Mouse (Mus musculus) kidney, embryonic 14.5 days (tissue): ENCODE measurements around the gene Ghr. TPM values are rescaled to one million over a fixed set of nuclear protein-coding genes. Genes with fewer than 3 reads are reported as not detected.

ENCODE experiments used
- ATAC-seq: fragments of 200-750 bp; cut with Nextera tagmentation; 2 replicates; pipeline ENCODE4 v1.8.0; 2017; ENCODE audit warnings: moderate number of reproducible peaks, mild to moderate bottlenecking, moderate TSS enrichment, moderate library complexity; ENCODE audit not compliant: low FRiP score, low TSS enrichment
- H3K27ac ChIP-seq: fragments of 300-500 bp; sonication (generic); 2 replicates; pipeline ENCODE4 v1.5.1; 2014; ENCODE audit warnings: low read depth, mild to moderate bottlenecking, low read length, moderate library complexity, mixed read lengths
- H3K27me3 ChIP-seq: fragments of 300-500 bp; sonication (generic); 2 replicates; pipeline ENCODE4 v1.6.1; 2014; ENCODE audit warnings: mild to moderate bottlenecking, low read length; ENCODE audit not compliant: control insufficient read depth, insufficient read depth
- H3K36me3 ChIP-seq: fragments of 300-500 bp; sonication (generic); 2 replicates; pipeline ENCODE4 v1.6.1; 2014; ENCODE audit warnings: low read length, mixed read lengths; ENCODE audit not compliant: control insufficient read depth, insufficient read depth
- H3K4me1 ChIP-seq: fragments of 300-500 bp; sonication (generic); 2 replicates; pipeline ENCODE4 v1.6.1; 2014; ENCODE audit warnings: low read length, mixed read lengths; ENCODE audit not compliant: control insufficient read depth, insufficient read depth
- H3K4me2 ChIP-seq: fragments of 300-500 bp; sonication (generic); replicated peaks from 2 replicates; pipeline ENCODE4 v1.6.1; 2014; ENCODE audit warnings: low read depth, mild to moderate bottlenecking, low read length
- H3K4me3 ChIP-seq: fragments of 300-500 bp; sonication (generic); 2 replicates; pipeline ENCODE4 v1.5.1; 2014; ENCODE audit warnings: mild to moderate bottlenecking, low read length
- H3K9ac ChIP-seq: fragments of 300-500 bp; sonication (generic); 2 replicates; pipeline ENCODE4 v1.6.1; 2014; ENCODE audit warnings: low read depth, mild to moderate bottlenecking, low read length, moderate library complexity
- H3K9me3 ChIP-seq: fragments of 300-500 bp; sonication (generic); 2 replicates; pipeline ENCODE4 v1.6.1; 2016; ENCODE audit warnings: low read length; ENCODE audit not compliant: control insufficient read depth
- WGBS: fragments of 180-500 bp; shearing (Covaris S2); extraction: QIAGEN DNeasy Blood & Tissue Kit; methylation state at CpG from one replicate; pipeline ENCODE4 v1.1.7; 2014; 5-methylcytosine and 5-hydroxymethylcytosine counted together
- polyA plus RNA-seq: library from polyadenylated mRNA; unstranded; fragments of >200 nt; fragmentation: Nextera tagmentation; extraction: Ambion mirVana; gene quantifications from 2 replicates; pipeline ENCODE4 v1.2.1, GENCODE M21; 2014

Gene Ghr
- polyA plus RNA-seq, 1 experiment from 2014 or later, result 81.9 TPM

GRCm38 (mm10) chr15:3269996-3270645, 313.2 kb downstream of the Ghr start:
- H3K27me3 ChIP-seq, result no peaks in the 10 kb centered on the region
- H3K36me3 ChIP-seq, result no peaks in the 10 kb centered on the region
- 22% methylated on average over 6 of the region's 6 CpGs for WGBS
- H3K27ac ChIP-seq, result peak overlapping the region; percentile 89
- H3K9me3 ChIP-seq, result no peaks in the 10 kb centered on the region
- H3K4me3 ChIP-seq, result peak overlapping the region; percentile 42
- no peak overlapping the region; the same call in 1 of the 2 replicates for H3K9ac ChIP-seq
- H3K4me1 ChIP-seq, result no peaks in the 10 kb centered on the region
- peak overlapping the region; percentile 42 for H3K4me2 ChIP-seq
- ATAC-seq, result peak; percentile 17; the same call in 1 of the 2 replicates

DNA sequence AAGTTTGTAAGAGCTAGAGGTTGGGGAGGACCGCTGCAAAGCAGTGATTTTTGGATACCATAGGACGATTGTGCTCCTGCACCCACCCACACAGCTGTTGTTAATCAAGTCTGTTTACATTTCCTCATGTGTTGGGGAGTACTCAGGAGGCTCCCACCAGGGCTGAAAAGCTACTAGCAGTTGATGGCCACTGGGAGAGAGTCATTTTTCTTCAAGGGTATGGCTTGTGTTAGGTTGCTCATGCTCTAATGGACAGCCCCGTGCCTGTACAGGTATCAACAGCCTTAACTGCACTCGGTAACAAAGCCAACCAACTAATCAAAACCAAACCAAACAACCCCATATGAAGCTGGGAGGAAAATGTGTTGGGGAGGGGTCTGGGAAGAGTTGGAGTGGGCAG, 313.8 kb downstream of the Ghr start:
- WGBS, result 42% methylated on average over 4 of the region's 4 CpGs
- Histone ChIP-seq H3K4me3 (no peak overlapping the region), H3K4me2 (no peak overlapping the region), H3K9ac (no peak overlapping the region), H3K4me1 (no peaks in the 10 kb centered on the region), H3K36me3 (no peaks in the 10 kb centered on the region), H3K9me3 (no peaks in the 10 kb centered on the region), H3K27me3 (no peaks in the 10 kb centered on the region), H3K27ac (peak overlapping the region; percentile 89)
- peak; percentile 50 for ATAC-seq

DNA sequence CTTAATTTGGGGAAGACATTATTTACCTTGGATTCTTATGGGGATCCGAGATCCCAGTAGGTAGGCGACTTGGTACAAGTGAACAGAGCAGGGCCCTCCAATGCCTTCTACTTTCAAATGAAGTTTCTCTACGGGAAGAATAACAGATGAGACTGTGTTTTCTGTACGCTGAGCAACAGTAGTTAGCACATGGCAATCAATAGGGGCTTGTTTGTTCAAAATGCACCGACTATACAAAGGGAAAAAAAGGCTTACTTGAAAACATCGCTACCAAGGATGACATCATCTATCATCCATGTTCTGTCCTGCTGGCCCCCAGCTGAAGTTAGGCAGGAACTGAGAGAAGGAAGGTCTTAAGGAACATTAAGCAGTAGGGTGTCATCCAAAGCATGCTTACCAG, 315.0 kb downstream of the Ghr start, which contains the start of gene Selenop:
Selenop (plus strand) TSS at position 301 of the 400 bp plus-strand sequence.
- no peak for ATAC-seq
- H3K27ac ChIP-seq, result peak within 1 kb of the TSS; percentile 89; the same call in 1 of the 2 replicates
- H3K9ac ChIP-seq, result no peak within 1 kb of the TSS
- WGBS, result 89% methylated on average over 6 of the region's 6 CpGs
- no peak within 1 kb of the TSS for H3K4me3 ChIP-seq
- no peaks in the 10 kb centered on the region for H3K36me3 ChIP-seq
- no peak within 1 kb of the TSS for H3K4me2 ChIP-seq
- no peaks in the 10 kb centered on the region for H3K9me3 ChIP-seq
- H3K4me1 ChIP-seq, result no peaks in the 10 kb centered on the region
- H3K27me3 ChIP-seq, result no peaks in the 10 kb centered on the region
